Mouse (Mus musculus) gastrocnemius, adult 2 months (tissue): Measurements from ENCODE around the gene Syngr3. TPM values are rescaled to one million over a fixed set of nuclear protein-coding genes. Genes with fewer than 3 reads are reported as not detected.

Experiments used
- DNase-seq: peaks from one replicate; pipeline ENCODE4 v3.0.0; 2022
- H3K27ac ChIP-seq: fragments of 200-600 bp; 2 replicates; pipeline ENCODE4 v1.8.1; 2022; ENCODE audit warnings: mild to moderate bottlenecking
- H3K4me3 ChIP-seq: fragments of 200-600 bp; 2 replicates; pipeline ENCODE4 v1.8.1; 2022; ENCODE audit warnings: mild to moderate bottlenecking, moderate library complexity
- CTCF ChIP-seq: fragments of 200-600 bp; IDR thresholded peaks from 2 replicates; pipeline ENCODE4 v1.8.1; 2022; ENCODE audit warnings: antibody characterized with exemption, mild to moderate bottlenecking, moderate library complexity
- intact Hi-C: fragments of 180-260 bp; cut with DNase I; formaldehyde crosslinking; loops from one replicate; pipeline ENCODE4 v1.15.1; 2025
- long read RNA-seq, 2 experiments: library from polyadenylated mRNA; stranded (forward); transcript quantifications; one replicate each; pipeline ENCODE4 v2.0.0; 2021
- total RNA-seq, 2 experiments: library from RNA; stranded (reverse); gene quantifications; 2 replicates each; pipeline ENCODE4 v1.2.3; 2021

Gene Syngr3
- not detected for total RNA-seq
- long read RNA-seq, experiment 1, result 0 reads
- long read RNA-seq, experiment 2, result 0 reads

- intact Hi-C loops, result no loop called here
- Histone ChIP-seq H3K27ac (no peak within 1 kb of the TSS), H3K4me3 (peak within 1 kb of the TSS; percentile 67)
- TF ChIP-seq CTCF, result no peak
- no peak for DNase-seq
Measured at GRCm38 (mm10) chr17:24689251-24690081, at the start of gene Syngr3. TSS of gene Syngr3 (minus strand) at chr17:24689955.

GRCm38 (mm10) chr17:24738238-24738637 is 48.5 kb upstream of the Syngr3 start:
- Histone ChIP-seq H3K4me3 (peak overlapping the region; percentile 89), H3K27ac (peak overlapping the region; percentile 98)
- intact Hi-C loops, result no loop called here
- DNase-seq, result no peak
- no peak for TF ChIP-seq CTCF

- TF ChIP-seq CTCF, result no peak
- H3K27ac ChIP-seq, result peak overlapping the region; percentile 98
- H3K4me3 ChIP-seq, result peak overlapping the region; percentile 89
- intact Hi-C loops, result no loop called here
- DNase-seq, result no peak
Measured at GRCm38 (mm10) chr17:24737135-24737810, 47.5 kb upstream of the Syngr3 start.

- DNase-seq, result peak; percentile 98
- no peak for TF ChIP-seq CTCF
- Histone ChIP-seq H3K4me3 (peak within 1 kb of the TSS; percentile 89), H3K27ac (peak within 1 kb of the TSS; percentile 98)
- intact Hi-C loops, result no loop called here
Measured at GRCm38 (mm10) chr17:24736330-24737051, 46.7 kb upstream of the Syngr3 start, which contains the start of gene Msrb1. TSS of gene Msrb1 (plus strand) at chr17:24736642.

- Histone ChIP-seq H3K4me3 (peak overlapping the region; percentile 89), H3K27ac (peak overlapping the region; percentile 98)
- DNase-seq, result no peak
- intact Hi-C loops, result no loop called here
- no peak for TF ChIP-seq CTCF
Measured at GRCm38 (mm10) chr17:24735446-24735845, 45.7 kb upstream of the Syngr3 start.

GRCm38 (mm10) chr17:24734513-24734912 is 44.8 kb upstream of the Syngr3 start:
- peak; percentile 24 for TF ChIP-seq CTCF
- H3K4me3 ChIP-seq, result peak overlapping the region; percentile 39; the same call in 1 of the 2 replicates
- peak overlapping the region; percentile 98 for H3K27ac ChIP-seq
- intact Hi-C loops, result no loop called here
- DNase-seq, result no peak

- TF ChIP-seq CTCF, result no peak
- peak; percentile 64 for DNase-seq
- H3K4me3 ChIP-seq, result peak overlapping the region; percentile 39
- peak overlapping the region; percentile 98 for H3K27ac ChIP-seq
- intact Hi-C loops, result no loop called here
Measured at GRCm38 (mm10) chr17:24733434-24734050, 43.8 kb upstream of the Syngr3 start.

GRCm38 (mm10) chr17:24732233-24732935 is 42.6 kb upstream of the Syngr3 start:
- H3K4me3 ChIP-seq, result peak overlapping the region; percentile 78
- DNase-seq, result peak; percentile 91
- intact Hi-C loops, result no loop called here
- TF ChIP-seq CTCF, result no peak
- peak overlapping the region; percentile 98 for H3K27ac ChIP-seq

GRCm38 (mm10) chr17:24730787-24731186 is 41.0 kb upstream of the Syngr3 start:
- H3K4me3 ChIP-seq, result peak overlapping the region; percentile 78
- H3K27ac ChIP-seq, result peak overlapping the region; percentile 98
- DNase-seq, result no peak
- intact Hi-C loops, result no loop called here
- TF ChIP-seq CTCF, result no peak

GRCm38 (mm10) chr17:24729067-24729466 is 39.3 kb upstream of the Syngr3 start:
- Histone ChIP-seq H3K27ac (peak overlapping the region; percentile 98), H3K4me3 (peak overlapping the region; percentile 78)
- TF ChIP-seq CTCF, result no peak
- intact Hi-C loops, result no loop called here
- peak; percentile 81 for DNase-seq

- DNase-seq, result peak; percentile 72
- no peak for TF ChIP-seq CTCF
- peak overlapping the region; percentile 78 for H3K4me3 ChIP-seq
- intact Hi-C loops, result no loop called here
- H3K27ac ChIP-seq, result peak overlapping the region; percentile 98
Measured at GRCm38 (mm10) chr17:24728184-24728583, 38.4 kb upstream of the Syngr3 start.

- peak within 1 kb of the TSS; percentile 78 for H3K4me3 ChIP-seq
- peak within 1 kb of the TSS; percentile 98 for H3K27ac ChIP-seq
- intact Hi-C loops, result no loop called here
- peak; percentile 90 for DNase-seq
- TF ChIP-seq CTCF, result no peak
Measured at GRCm38 (mm10) chr17:24727618-24728017, 37.9 kb upstream of the Syngr3 start, which contains the start of gene Rpl3l. TSS of gene Rpl3l (plus strand) at chr17:24727820.
